Mouse (Mus musculus): Measurements from ENCODE around the gene Ccdc152.
"Not testable (repeated sequence)": the region's sequence is repeated elsewhere in the genome, so short reads cannot be mapped to it uniquely, and the experiment has no call there.

The Ccdc152 gene

GRCm38 (mm10) chr15:3279242-3279641, 24.1 kb downstream of the Ccdc152 start:
- no peak for DNase-seq (ENCODE audit: extremely low spot score, low read depth, low spot score)

- no peak for DNase-seq (ENCODE audit: extremely low spot score, low read depth, low spot score)
Observed at GRCm38 (mm10) chr15:3277391-3277790, 25.9 kb downstream of the Ccdc152 start.

GRCm38 (mm10) chr15:3273191-3273590, 30.1 kb downstream of the Ccdc152 start:
- DNase-seq (ENCODE audit: extremely low spot score, low read depth, low spot score): no peak

GRCm38 (mm10) chr15:3271216-3271615, 32.1 kb downstream of the Ccdc152 start:
- no peak for DNase-seq (ENCODE audit: extremely low spot score, low read depth, low spot score)

GRCm38 (mm10) chr15:3270646-3271077, 32.7 kb downstream of the Ccdc152 start:
- peak; percentile 60 for DNase-seq (ENCODE audit: extremely low spot score, low read depth, low spot score)

- DNase-seq (ENCODE audit: extremely low spot score, low read depth, low spot score): peak; percentile 1
Observed at GRCm38 (mm10) chr15:3269996-3270645, 33.2 kb downstream of the Ccdc152 start.

GRCm38 (mm10) chr15:3269496-3269895, 33.8 kb downstream of the Ccdc152 start:
- DNase-seq (ENCODE audit: extremely low spot score, low read depth, low spot score): peak; percentile 8

- no peak for DNase-seq (ENCODE audit: extremely low spot score, low read depth, low spot score)
Observed at GRCm38 (mm10) chr15:3268247-3268646, 35.1 kb downstream of the Ccdc152 start, which contains the start of gene Selenop. Gene Selenop (plus strand): TSS chr15:3268547.

GRCm38 (mm10) chr15:3264828-3265227, 38.5 kb downstream of the Ccdc152 start:
- DNase-seq (ENCODE audit: extremely low spot score, low read depth, low spot score): no peak

- DNase-seq (ENCODE audit: extremely low spot score, low read depth, low spot score): no peak
Observed at GRCm38 (mm10) chr15:3264293-3264692, 39.0 kb downstream of the Ccdc152 start.

- DNase-seq (ENCODE audit: extremely low spot score, low read depth, low spot score): no peak
Observed at GRCm38 (mm10) chr15:3262883-3263282, 40.4 kb downstream of the Ccdc152 start.

- DNase-seq (ENCODE audit: extremely low spot score, low read depth, low spot score): no peak
Observed at GRCm38 (mm10) chr15:3260309-3260708, 43.0 kb downstream of the Ccdc152 start.

- no peak for DNase-seq (ENCODE audit: extremely low spot score, low read depth, low spot score)
Observed at GRCm38 (mm10) chr15:3259025-3259424, 44.3 kb downstream of the Ccdc152 start.

- no peak for DNase-seq (ENCODE audit: extremely low spot score, low read depth, low spot score)
Observed at GRCm38 (mm10) chr15:3251718-3252067, 51.6 kb downstream of the Ccdc152 start.

- no peak for DNase-seq (ENCODE audit: extremely low spot score, low read depth, low spot score)
Observed at GRCm38 (mm10) chr15:3251031-3251717, 52.2 kb downstream of the Ccdc152 start.

- DNase-seq (ENCODE audit: extremely low spot score, low read depth, low spot score): no peak
Observed at GRCm38 (mm10) chr15:3250620-3251019, 52.7 kb downstream of the Ccdc152 start.

- DNase-seq (ENCODE audit: extremely low spot score, low read depth, low spot score): not testable (repeated sequence)
Observed at GRCm38 (mm10) chr15:3245036-3245435, 58.3 kb downstream of the Ccdc152 start.

- no peak for DNase-seq (ENCODE audit: extremely low spot score, low read depth, low spot score)
Observed at GRCm38 (mm10) chr15:3237963-3238362, 65.4 kb downstream of the Ccdc152 start.

GRCm38 (mm10) chr15:3236338-3236737, 67.0 kb downstream of the Ccdc152 start:
- DNase-seq (ENCODE audit: extremely low spot score, low read depth, low spot score): no peak

GRCm38 (mm10) chr15:3233837-3234551, 69.3 kb downstream of the Ccdc152 start:
- no peak for DNase-seq (ENCODE audit: extremely low spot score, low read depth, low spot score)

GRCm38 (mm10) chr15:3232168-3232835, 71.0 kb downstream of the Ccdc152 start:
- DNase-seq (ENCODE audit: extremely low spot score, low read depth, low spot score): no peak

Data from hindlimb bud, embryonic 11.5 days (tissue).